Comparison of ENCODE assay signal across 8 mouse cellular contexts in the genomic region with DNA sequence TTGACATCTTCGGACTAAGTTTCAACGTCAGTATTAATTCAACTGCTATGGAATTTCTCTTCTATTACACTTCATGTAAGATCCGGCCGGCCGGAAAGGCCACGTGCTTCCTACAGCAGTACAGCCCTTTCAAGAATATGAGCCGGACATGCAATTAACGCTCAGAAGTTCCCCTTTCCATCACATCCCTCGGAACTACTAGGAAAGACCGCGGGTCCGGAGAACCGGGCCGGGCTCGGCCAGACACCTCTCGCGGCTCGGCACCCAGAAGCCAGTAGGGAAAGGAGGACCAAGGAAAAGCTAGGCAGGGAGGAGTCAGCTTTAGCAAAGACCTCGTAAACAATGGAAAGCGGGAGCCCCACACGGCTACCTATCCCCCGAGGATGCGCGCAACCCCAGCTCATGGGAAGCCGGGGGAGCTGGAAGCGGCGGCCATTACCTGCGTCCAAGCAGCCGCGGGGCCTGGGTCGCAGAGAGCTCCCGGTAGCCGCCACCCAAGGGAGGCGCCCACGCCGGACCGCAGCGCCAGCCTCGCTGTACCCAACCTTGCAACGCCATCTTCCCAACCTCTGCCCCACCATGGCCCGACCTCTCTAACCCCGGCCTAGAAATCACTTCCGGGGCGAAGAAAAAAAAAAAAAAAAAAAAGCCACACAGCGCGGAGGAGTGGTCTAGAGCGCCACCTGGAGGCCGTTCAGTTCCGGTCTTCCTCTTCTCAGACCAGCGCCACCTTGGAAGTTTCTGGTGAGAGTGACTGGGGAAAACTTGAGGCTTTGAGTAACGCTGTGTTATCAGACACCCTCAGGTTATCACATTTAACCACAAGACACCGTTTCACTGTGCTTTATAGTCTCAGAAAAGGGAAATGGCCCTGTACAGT. TPM values are rescaled to one million over a fixed set of nuclear protein-coding genes. Genes with fewer than 3 reads are reported as not detected.
A peak's percentile ranks its signal among the peaks of the same experiment; 100 is the strongest.
DNase-seq lines count a peak whose midpoint lies in the region; ATAC-seq and TF ChIP-seq lines count a peak whose summit lies in the region.

A gene (minus strand): TSS at position 618 of the 880 bp plus-strand sequence.

- under 1% methylated on average over 52 of the region's 52 CpGs for WGBS in forebrain, embryonic 14.5 days
- under 1% methylated on average over 52 of the region's 52 CpGs for WGBS in lung, adult 2 months

- peak; percentile 67; the same call in 1 of the 2 replicates for TF ChIP-seq POLR2A in lung, adult 2 months (IDR thresholded peaks at IDR 0.05; ENCODE audit: borderline replicate concordance, extremely low read depth, low read depth, low read length)

- peak; percentile 89 for ATAC-seq in forebrain, embryonic 14.5 days
- ATAC-seq in neutrophil, adult 5-6 weeks (ENCODE audit: extremely low read depth, insufficient number of reproducible peaks, low FRiP score, poor library complexity, severe bottlenecking): peak; percentile 90

- peaks cover 9% of the 10 kb centered on the region for H3K36me3 ChIP-seq in forebrain, embryonic 14.5 days (ENCODE audit: control insufficient read depth, insufficient read depth, low read length)

- H3K4me2 ChIP-seq in forebrain, embryonic 14.5 days (ENCODE audit: low read length): peak within 1 kb of the TSS; percentile 66

- intact Hi-C loops in heart, postnatal 14 days (cut with DNase I): loop anchor here (1.0 to 10.0 kb wide), 3 partner anchors 89 to 577 kb away; no protein-coding TSS in a partner anchor

- peaks cover 16% of the 10 kb centered on the region for H3K4me1 ChIP-seq in forebrain, embryonic 14.5 days (ENCODE audit: control insufficient read depth, insufficient read depth, low read length)
- H3K4me1 ChIP-seq in lung, adult 2 months (ENCODE audit: control insufficient read depth, insufficient read depth, low read length): peaks cover 11% of the 10 kb centered on the region

- H3K27ac ChIP-seq in forebrain, embryonic 14.5 days (ENCODE audit: low read depth, low read length): 0 out of 2 replicates have a peak within 1 kb of the TSS, but pooled peaks have one; percentile 14

- peak within 1 kb of the TSS; percentile 66 for H3K4me3 ChIP-seq in forebrain, embryonic 14.5 days (ENCODE audit: low read depth, low read length)
- H3K4me3 ChIP-seq in lung, adult 2 months (replicated peaks; ENCODE audit: extremely low read depth, low read depth, low read length): peak within 1 kb of the TSS; percentile 71

- peak; percentile 92 for DNase-seq in ES-CJ7 (ENCODE audit: low read depth, low spot score)
- peak; percentile 74 for DNase-seq in cerebellum, adult 11 months
- peak; percentile 92 for DNase-seq in forebrain, embryonic 14.5 days (ENCODE audit: low spot score)
- peak; percentile 87 for DNase-seq in heart, postnatal 14 days
- peak; percentile 81 for DNase-seq in layer of hippocampus, adult 11-12 months (ENCODE audit: low spot score)
- DNase-seq in lung, adult 2 months: peak; percentile 73
- peak; percentile 48 to 61 for DNase-seq in thymus, adult 18-20 months

- H3K27me3 ChIP-seq in forebrain, embryonic 14.5 days (replicated peaks; ENCODE audit: control insufficient read depth, insufficient read depth, low read length): no peaks in the 10 kb centered on the region

- H3K9ac ChIP-seq in forebrain, embryonic 14.5 days (ENCODE audit: low read length): peak within 1 kb of the TSS; percentile 81

- TF ChIP-seq CTCF in lung, adult 2 months (IDR thresholded peaks at IDR 0.05; ENCODE audit: insufficient read depth, low read length): peak; percentile 76

- no peaks in the 10 kb centered on the region for H3K9me3 ChIP-seq in forebrain, embryonic 14.5 days (replicated peaks; ENCODE audit: control insufficient read depth, low read length)

RNA-seq across cellular contexts. Expression of the gene that starts here (rescaled TPM):
- 81.1 and 88.6 TPM in 2 replicates for polyA plus RNA-seq in forebrain, embryonic 14.5 days (2014; fragmentation: Nextera tagmentation; extraction: Ambion mirVana)
- 100 to 1,000 TPM in 1 of 2 experiments, 10 to 100 TPM in 1; 89.4 to 103 TPM for total RNA-seq in heart, postnatal 14 days (2021)
- polyA plus RNA-seq in lung, adult 2 months (2012; rRNA removed): 30.5 and 41.4 TPM in 2 replicates
- total RNA-seq in neutrophil, adult 5-6 weeks (2017): 51.7 and 57.6 TPM in 2 replicates

Comparison
In these comparisons a context has a peak if more than half of its experiments do, and no peak if none do; other contexts are left out.
1. Peak in every context shown above with its lines: DNase-seq, ATAC-seq, H3K4me3 ChIP-seq and H3K27ac ChIP-seq.